Mouse (Mus musculus) erythroblast, embryonic 14.5 days (primary cell): ENCODE results near the gene Ppp3r1.

Source experiments
- GATA1 ChIP-seq: IDR thresholded peaks from 2 replicates; pipeline ENCODE4 v1.6.1; 2012; ENCODE audit warnings: low read length, inconsistent platforms, mixed read lengths
- TAL1 ChIP-seq: IDR thresholded peaks from 3 replicates; pipeline ENCODE4 v1.6.1; 2012; ENCODE audit warnings: low read length, inconsistent platforms, mixed read lengths

GRCm38 (mm10) chr11:17112419-17113090 is 46.5 kb upstream of the Ppp3r1 start:
- no peak for TF ChIP-seq GATA1
- no peak for TF ChIP-seq TAL1
